Mouse (Mus musculus) embryonic fibroblast, embryonic 13.5 days (primary cell): ENCODE data around the gene Wdr27. TPM values are rescaled to one million over a fixed set of nuclear protein-coding genes. Genes with fewer than 3 reads are reported as not detected.
"Not testable (repeated sequence)": the region's sequence is repeated elsewhere in the genome, so short reads cannot be mapped to it uniquely, and the experiment has no call there.

Experiments used
- H3K27ac ChIP-seq: 2 replicates; pipeline ENCODE4 v1.5.1; 2012; ENCODE audit warnings: low read length, control low read depth, inconsistent platforms; ENCODE audit not compliant: insufficient read depth
- H3K4me1 ChIP-seq: 2 replicates; pipeline ENCODE4 v1.6.1; 2011; ENCODE audit warnings: low read length; ENCODE audit not compliant: control insufficient read depth, insufficient read depth
- H3K4me3 ChIP-seq: 2 replicates; pipeline ENCODE4 v1.5.1; 2011; ENCODE audit warnings: mild to moderate bottlenecking, control low read depth, low read length; ENCODE audit not compliant: insufficient read depth
- CTCF ChIP-seq: IDR thresholded peaks from 2 replicates; pipeline ENCODE4 v1.5.1; 2011; ENCODE audit warnings: mild to moderate bottlenecking, control low read depth, low read length, moderate library complexity, borderline replicate concordance; ENCODE audit not compliant: insufficient read depth
- POLR2A ChIP-seq: IDR thresholded peaks from 2 replicates; pipeline ENCODE4 v1.6.1; 2011; ENCODE audit warnings: low read depth, mild to moderate bottlenecking, control low read depth, low read length, moderate library complexity
- polyA plus RNA-seq: library from polyadenylated mRNA; stranded (reverse); fragments of >200 nt; gene quantifications from 2 replicates; pipeline ENCODE4 v1.2.4, GENCODE M21; 2011; ENCODE audit warnings: low read depth; ENCODE audit not compliant: missing spikeins, insufficient read length

Wdr27 gene
- polyA plus RNA-seq: 1.7 and 3.3 TPM in 2 replicates

DNA sequence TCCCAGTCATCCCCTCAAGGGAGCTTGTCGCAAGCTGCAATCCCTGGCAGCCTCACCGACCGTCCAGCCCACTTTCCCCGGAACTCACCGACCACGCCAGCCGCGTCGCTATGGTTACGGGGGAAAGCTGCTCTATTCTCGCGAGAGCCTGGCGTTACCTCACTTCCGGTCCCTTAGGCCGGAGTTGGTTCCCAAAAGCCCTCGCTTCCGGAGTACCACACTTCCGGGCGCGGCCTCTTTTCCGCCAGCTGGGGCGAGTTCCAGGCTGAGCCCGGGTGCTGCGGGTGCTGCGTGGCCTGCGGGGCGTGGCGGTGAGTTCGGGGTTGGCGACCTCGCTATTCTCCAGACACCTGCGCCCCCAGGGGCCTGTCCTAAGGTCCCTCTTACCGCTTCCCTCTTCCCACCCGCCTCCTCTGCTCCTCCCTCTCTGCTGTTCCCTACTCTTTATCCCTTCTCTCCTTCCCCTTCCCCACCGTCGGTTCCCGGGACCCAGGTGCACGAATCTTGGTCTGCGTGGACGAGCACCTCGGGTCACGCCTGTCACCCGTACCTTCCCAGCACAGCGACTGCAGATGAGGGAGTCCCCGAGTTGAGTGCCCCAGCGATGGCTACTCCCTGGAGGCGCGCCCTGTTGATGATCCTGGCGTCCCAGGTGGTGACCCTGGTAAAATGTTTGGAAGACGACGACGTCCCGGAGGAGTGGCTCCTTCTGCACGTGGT lies at the start of gene Wdr27, which contains the start of gene 1600012H06Rik:
Gene Wdr27, minus strand, starts transcription at position 150 of the 720 bp plus-strand sequence.
Gene 1600012H06Rik, plus strand, starts transcription at position 176 of the 720 bp plus-strand sequence.
- Histone ChIP-seq H3K27ac (peak within 1 kb of the TSS; percentile 21; the same call in 1 of the 2 replicates), H3K4me1 (0 out of 2 replicates have a peak, but pooled peaks cover 2% of the 10 kb centered on the region), H3K4me3 (peak within 1 kb of the TSS; percentile 79)
- TF ChIP-seq POLR2A (peak; percentile 78), CTCF (no peak)

DNA sequence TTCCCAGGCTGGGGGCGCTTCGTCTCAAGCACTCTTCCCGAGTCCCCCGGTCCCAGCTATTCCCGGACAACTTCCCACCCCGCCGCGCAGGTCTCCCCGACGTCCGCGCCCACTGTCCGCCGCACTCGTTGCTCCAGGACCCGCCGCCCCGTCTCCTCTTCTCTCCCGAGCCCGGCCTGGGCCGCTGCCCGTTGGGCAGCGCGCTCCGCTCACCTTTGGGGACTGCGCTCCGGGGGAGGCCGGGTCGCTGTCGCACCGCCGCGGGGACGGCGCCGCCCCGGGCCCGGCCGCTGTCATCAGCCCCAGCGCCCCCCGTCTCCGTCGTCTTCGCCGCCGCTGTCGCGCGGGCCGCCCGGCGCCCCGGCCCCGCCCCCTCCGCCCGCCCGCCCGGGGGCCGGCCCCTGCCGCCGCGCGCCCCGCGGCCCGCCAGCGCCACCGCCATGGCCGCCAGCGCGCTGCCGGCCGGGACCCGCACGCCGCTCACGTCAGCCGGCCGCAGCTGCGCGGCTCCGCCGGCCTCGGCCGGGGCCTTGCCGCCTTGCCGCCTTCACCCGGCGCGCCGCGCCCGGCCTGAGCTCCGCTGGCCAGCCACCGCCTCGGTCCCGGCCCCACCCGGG lies 49.7 kb upstream of the Wdr27 start:
- H3K27ac ChIP-seq, H3K4me1 ChIP-seq, H3K4me3 ChIP-seq: not testable (repeated sequence)

DNA sequence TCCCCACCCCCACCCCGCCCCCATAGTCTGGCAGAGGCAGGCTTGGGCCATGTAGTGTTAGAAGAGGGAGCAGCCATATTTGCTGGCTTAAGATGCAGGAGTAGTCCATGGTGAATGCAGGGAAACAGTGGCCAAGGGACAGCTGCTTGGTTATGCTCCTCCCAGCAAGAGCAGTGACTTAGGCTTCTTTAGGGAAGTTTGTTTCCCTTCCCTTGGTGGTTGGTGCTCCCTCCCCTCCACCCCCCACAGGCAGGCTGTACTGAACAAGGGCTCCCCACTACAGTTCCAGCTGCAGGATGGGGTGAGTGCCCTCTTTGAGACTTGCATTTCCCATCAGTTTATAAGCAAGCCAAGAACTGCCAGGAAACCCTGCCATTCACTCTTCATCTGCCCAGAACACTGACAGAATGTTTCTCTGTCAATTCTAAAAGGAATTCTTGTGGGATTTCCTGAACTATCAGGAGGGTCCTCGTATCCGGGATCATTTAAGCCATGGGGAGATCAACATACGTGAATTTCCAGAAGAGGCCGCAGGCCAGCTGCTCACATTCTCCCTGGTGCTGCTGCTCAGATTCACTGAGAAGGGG lies 47.3 kb upstream of the Wdr27 start:
- not testable (repeated sequence) for H3K4me1 ChIP-seq, H3K27ac ChIP-seq, H3K4me3 ChIP-seq

DNA sequence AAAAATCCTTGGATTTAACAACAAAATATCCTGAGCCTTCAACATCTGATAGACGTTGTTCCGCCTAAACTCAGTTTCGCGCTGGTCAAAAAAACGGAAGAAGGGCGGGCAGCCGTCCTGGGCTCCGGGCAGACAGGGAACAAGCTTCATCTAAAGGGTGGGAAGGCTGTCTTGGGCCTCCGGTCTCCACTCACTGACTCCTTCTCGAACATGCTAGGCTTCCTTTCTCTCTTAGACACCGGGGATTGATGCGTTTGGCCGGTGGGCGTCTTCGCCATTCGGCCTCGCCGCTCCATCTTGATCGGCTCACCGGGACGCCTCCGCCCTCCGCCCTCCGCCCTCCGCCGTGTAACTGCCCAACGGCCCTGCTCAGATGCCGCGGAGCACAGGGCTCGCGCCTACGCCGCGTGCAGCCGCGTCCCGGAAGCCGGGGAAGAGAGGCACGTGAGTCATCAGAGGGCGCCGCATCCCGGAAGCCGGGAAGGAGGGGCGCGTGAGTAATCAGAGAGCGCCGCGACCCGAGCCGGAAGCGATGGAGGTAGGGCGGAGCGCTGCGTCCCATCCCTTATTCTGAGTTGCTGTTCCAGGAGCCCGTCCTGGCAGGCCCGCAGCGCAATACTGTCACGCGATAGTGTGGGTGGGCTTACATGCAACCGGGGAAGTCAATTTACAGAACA lies 35.5 kb upstream of the Wdr27 start, which contains the start of the genes 9030025P20Rik and Gm3417:
Gene 9030025P20Rik, plus strand, starts transcription at position 107 of the 677 bp plus-strand sequence.
Gene Gm3417, minus strand, starts transcription at position 429 of the 677 bp plus-strand sequence.
- not testable (repeated sequence) for H3K27ac ChIP-seq, H3K4me1 ChIP-seq, H3K4me3 ChIP-seq

DNA sequence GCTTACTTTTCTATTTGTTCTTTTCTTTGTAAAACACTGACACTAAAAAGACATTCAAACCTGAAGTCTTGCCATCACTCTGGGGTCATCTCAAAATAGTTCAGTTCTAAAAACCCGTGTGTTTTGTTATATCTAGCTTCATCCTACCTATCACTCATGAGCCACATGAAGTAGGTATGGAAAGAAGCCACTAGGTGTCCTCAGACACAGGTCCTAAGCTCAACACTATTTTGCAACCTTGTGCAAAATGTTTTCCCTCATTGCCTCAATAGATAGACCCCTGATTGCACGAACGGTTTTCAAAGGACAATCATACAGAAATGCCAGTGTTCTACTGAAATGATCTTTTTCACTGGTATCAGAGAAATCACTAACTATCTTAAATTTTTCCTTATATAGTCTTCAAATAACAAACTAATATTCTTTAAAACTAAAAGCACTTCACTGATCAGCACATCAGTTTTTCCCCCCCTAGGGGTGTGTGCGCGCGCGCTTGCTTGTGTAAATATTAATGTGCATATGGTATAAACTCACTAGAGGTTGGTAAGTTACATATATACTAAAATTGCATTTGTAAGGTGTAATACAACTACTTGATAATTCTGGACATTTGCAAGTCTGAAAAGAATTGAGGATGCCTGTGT lies 34.9 kb upstream of the Wdr27 start:
- not testable (repeated sequence) for H3K27ac ChIP-seq, H3K4me1 ChIP-seq, H3K4me3 ChIP-seq

DNA sequence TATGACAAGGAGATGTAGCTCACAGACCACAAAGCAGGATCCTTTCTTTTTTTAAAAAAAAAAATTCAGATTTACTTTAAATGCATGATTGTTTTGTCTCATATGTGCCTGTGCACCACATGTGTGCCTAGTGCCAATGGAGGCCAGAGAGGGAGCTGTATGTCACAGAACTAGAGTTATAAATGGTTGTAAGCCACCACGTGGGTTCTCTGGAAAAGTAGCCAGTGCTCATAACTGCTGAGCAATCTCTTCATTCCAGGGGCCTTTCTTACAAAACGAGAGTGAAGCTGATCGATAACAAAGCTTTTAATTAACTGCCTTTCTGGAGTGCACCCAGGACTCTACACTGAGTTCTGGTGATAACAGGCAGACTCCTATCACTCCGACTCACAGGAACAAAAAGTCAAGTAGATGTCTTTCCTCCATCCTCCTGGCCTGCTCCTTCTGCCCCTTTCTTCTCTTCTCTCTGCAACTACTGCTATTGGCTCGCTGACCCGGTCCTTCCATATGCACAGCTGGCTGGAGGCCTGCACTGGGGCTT lies 25.5 kb upstream of the Wdr27 start:
- H3K4me1 ChIP-seq, H3K4me3 ChIP-seq, H3K27ac ChIP-seq: not testable (repeated sequence)

DNA sequence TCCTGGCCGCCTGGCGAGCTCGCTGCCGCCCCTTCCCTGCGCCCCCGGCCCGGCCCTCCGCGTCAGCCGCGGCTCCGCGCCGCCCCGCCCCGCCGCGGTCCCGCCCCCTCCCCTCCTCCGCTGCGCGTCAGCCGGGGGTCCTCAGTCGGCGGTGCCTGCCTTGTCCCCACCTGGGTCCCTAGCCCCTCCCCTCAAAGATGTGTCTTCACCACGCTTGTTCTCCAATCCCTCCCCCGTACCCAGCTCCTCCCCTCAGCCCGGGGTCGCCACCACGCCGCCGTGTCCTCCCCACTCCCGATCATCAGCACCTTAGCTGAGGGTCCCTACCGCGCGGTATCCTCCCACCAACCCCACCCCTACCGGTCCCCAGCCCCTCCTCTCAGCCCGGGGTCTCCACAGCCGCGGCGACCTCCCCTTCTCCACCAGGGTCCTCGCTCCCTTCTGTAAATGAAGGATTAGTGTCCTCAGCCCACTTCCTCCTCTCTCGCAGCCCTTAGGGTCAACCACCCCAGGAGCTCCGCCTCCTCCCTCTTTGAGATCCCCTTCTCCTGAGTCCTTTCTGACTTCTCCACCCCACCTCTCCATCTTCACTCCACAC lies 18.7 kb upstream of the Wdr27 start:
- not testable (repeated sequence) for H3K4me1 ChIP-seq

DNA sequence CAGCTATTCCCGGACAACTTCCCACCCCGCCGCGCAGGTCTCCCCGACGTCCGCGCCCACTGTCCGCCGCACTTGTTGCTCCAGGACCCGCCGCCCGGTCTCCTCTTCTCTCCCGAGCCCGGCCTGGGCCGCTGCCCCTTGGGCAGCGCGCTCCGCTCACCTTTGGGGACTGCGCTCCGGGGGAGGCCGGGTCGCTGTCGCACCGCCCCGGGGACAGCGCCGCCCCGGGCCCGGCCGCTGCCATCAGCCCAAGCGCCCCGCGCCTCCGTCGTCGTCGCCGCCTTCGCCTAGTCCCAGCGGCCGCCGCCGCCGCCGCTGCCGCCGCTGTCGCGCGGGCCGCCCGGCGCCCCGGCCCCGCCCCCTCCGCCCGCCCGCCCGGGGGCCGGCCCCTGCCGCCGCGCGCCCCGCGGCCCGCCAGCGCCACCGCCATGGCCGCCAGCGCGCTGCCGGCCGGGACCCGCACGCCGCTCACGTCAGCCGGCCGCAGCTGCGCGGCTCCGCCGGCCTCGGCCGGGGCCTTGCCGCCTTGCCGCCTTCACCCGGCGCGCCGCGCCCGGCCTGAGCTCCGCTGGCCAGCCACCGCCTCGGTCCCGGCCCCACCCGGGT lies 18.1 kb upstream of the Wdr27 start, which contains the start of gene Phf10:
Gene Phf10, minus strand, starts transcription at position 323 of the 606 bp plus-strand sequence.
- not testable (repeated sequence) for H3K4me1 ChIP-seq, H3K27ac ChIP-seq
- peak within 1 kb of the TSS; percentile 100 for H3K4me3 ChIP-seq
- TF ChIP-seq POLR2A: peak; percentile 45; the same call in 1 of the 2 replicates

More for the DNA sequence above, 18.7 kb upstream of the Wdr27 start:
- H3K4me3 ChIP-seq, H3K27ac ChIP-seq: not testable (repeated sequence)

DNA sequence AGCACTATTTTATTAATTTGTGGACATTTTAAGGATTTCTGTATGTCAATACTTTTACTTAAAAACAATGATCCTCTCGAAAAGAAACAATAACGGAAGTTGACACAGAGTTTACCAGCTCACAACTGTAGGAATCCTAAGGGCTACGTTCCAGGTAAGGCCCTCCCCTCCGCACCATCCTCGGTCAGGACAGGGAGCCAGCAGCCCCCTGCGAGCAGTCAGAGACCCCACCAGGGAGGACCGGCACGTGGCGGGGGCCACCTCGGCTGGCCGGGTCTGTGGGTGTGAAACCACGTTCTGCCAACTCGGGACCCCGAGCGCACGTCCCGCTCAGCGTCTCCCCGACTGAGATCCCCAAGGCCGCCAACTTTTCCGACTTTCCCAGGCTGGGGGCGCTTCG lies 17.6 kb upstream of the Wdr27 start:
- Histone ChIP-seq H3K27ac (no peak overlapping the region), H3K4me1 (no peaks in the 10 kb centered on the region; the same call in 1 of the 2 replicates), H3K4me3 (peak overlapping the region; percentile 100)
- TF ChIP-seq CTCF (no peak), POLR2A (no peak)
